Mouse (Mus musculus) hindbrain, embryonic 12.5 days (tissue): ENCODE results near the gene Kif13a. TPM values are rescaled to one million over a fixed set of nuclear protein-coding genes. Genes with fewer than 3 reads are reported as not detected.

Experiments used
- ATAC-seq: fragments of 200-750 bp; cut with Nextera tagmentation; 2 replicates; pipeline ENCODE4 v1.8.0; 2017; ENCODE audit warnings: moderate TSS enrichment; ENCODE audit not compliant: low FRiP score
- H3K27ac ChIP-seq: fragments of 300-500 bp; sonication (generic); 2 replicates; pipeline ENCODE4 v1.5.1; 2016; ENCODE audit warnings: mild to moderate bottlenecking
- H3K27me3 ChIP-seq: fragments of 300-500 bp; sonication (generic); 2 replicates; pipeline ENCODE4 v1.6.1; 2016; ENCODE audit warnings: mild to moderate bottlenecking
- H3K36me3 ChIP-seq: fragments of 300-500 bp; sonication (generic); 2 replicates; pipeline ENCODE4 v1.6.1; 2016; ENCODE audit warnings: mild to moderate bottlenecking
- H3K4me1 ChIP-seq: fragments of 300-500 bp; sonication (generic); 2 replicates; pipeline ENCODE4 v1.6.1; 2016
- H3K4me2 ChIP-seq: fragments of 300-500 bp; sonication (generic); replicated peaks from 2 replicates; pipeline ENCODE4 v1.6.1; 2016; ENCODE audit warnings: mild to moderate bottlenecking
- H3K4me3 ChIP-seq: fragments of 300-500 bp; sonication (generic); 2 replicates; pipeline ENCODE4 v1.5.1; 2016; ENCODE audit warnings: mild to moderate bottlenecking
- H3K9ac ChIP-seq: fragments of 300-500 bp; sonication (generic); 2 replicates; pipeline ENCODE4 v1.6.1; 2016; ENCODE audit warnings: mild to moderate bottlenecking, moderate library complexity
- H3K9me3 ChIP-seq: fragments of 300-500 bp; sonication (generic); replicated peaks from 2 replicates; pipeline ENCODE4 v1.6.1; 2016; ENCODE audit warnings: mild to moderate bottlenecking
- WGBS: fragments of 180-500 bp; shearing (Covaris S2); methylation state at CpG from one replicate; pipeline ENCODE4 v1.1.7; 2016; 5-methylcytosine and 5-hydroxymethylcytosine counted together
- polyA plus RNA-seq: library from polyadenylated mRNA; unstranded; fragments of >200 nt; fragmentation: Nextera tagmentation; extraction: Ambion mirVana; gene quantifications from 2 replicates; pipeline ENCODE4 v1.2.1, GENCODE M21; 2016

Gene Kif13a
- polyA plus RNA-seq, 1 experiment from 2014 or later, result 22.3 TPM

- Histone ChIP-seq H3K4me3 (no peak overlapping the region), H3K4me2 (peak overlapping the region; percentile 15; the same call in 1 of the 2 replicates), H3K27ac (peak overlapping the region; percentile 55; the same call in 1 of the 2 replicates), H3K27me3 (no peaks in the 10 kb centered on the region), H3K9me3 (no peaks in the 10 kb centered on the region), H3K36me3 (peaks cover 24% of the 10 kb centered on the region), H3K4me1 (peaks cover 10% of the 10 kb centered on the region), H3K9ac (no peak overlapping the region)
- WGBS, result 62% methylated on average over 8 of the region's 8 CpGs
- no peak for ATAC-seq
These were observed 110.4 kb downstream of the Kif13a start for GRCm38 (mm10) chr13:46819202-46819728.

- Histone ChIP-seq H3K27ac (no peak overlapping the region), H3K4me3 (no peak overlapping the region), H3K9ac (no peak overlapping the region), H3K36me3 (peaks cover 23% of the 10 kb centered on the region), H3K27me3 (no peaks in the 10 kb centered on the region), H3K4me1 (peaks cover 10% of the 10 kb centered on the region), H3K9me3 (no peaks in the 10 kb centered on the region), H3K4me2 (no peak overlapping the region)
- no peak for ATAC-seq
- WGBS, result 87% methylated on average over 9 of the region's 9 CpGs
These were observed 111.3 kb downstream of the Kif13a start for GRCm38 (mm10) chr13:46818374-46818773.

- Histone ChIP-seq H3K4me1 (no peaks in the 10 kb centered on the region), H3K4me3 (no peak overlapping the region), H3K9ac (no peak overlapping the region), H3K36me3 (peaks cover 54% of the 10 kb centered on the region), H3K27ac (no peak overlapping the region), H3K27me3 (no peaks in the 10 kb centered on the region), H3K9me3 (no peaks in the 10 kb centered on the region), H3K4me2 (no peak overlapping the region)
- 92% methylated on average over 15 of the region's 15 CpGs for WGBS
- ATAC-seq, result no peak
These were observed 117.0 kb downstream of the Kif13a start for GRCm38 (mm10) chr13:46812648-46813184.

- Histone ChIP-seq H3K27me3 (no peaks in the 10 kb centered on the region), H3K9ac (no peak overlapping the region), H3K4me3 (no peak overlapping the region), H3K4me1 (no peaks in the 10 kb centered on the region), H3K4me2 (no peak overlapping the region), H3K36me3 (peaks cover 62% of the 10 kb centered on the region), H3K9me3 (no peaks in the 10 kb centered on the region), H3K27ac (no peak overlapping the region)
- ATAC-seq, result no peak
- 72% methylated on average over 9 of the region's 9 CpGs for WGBS
These were observed 118.0 kb downstream of the Kif13a start for GRCm38 (mm10) chr13:46811696-46812095.

- H3K27me3 ChIP-seq, result no peaks in the 10 kb centered on the region
- 96% methylated on average over 17 of the region's 17 CpGs for WGBS
- no peak for ATAC-seq
- no peaks in the 10 kb centered on the region for H3K9me3 ChIP-seq
- no peak overlapping the region for H3K9ac ChIP-seq
- no peaks in the 10 kb centered on the region for H3K4me1 ChIP-seq
- no peak overlapping the region for H3K4me2 ChIP-seq
- H3K4me3 ChIP-seq, result no peak overlapping the region
- H3K36me3 ChIP-seq, result peaks cover 58% of the 10 kb centered on the region
- no peak overlapping the region for H3K27ac ChIP-seq
These were observed 119.1 kb downstream of the Kif13a start for GRCm38 (mm10) chr13:46810613-46811012.

- H3K27me3 ChIP-seq, result no peaks in the 10 kb centered on the region
- 90% methylated on average over 12 of the region's 12 CpGs for WGBS
- peaks cover 57% of the 10 kb centered on the region for H3K36me3 ChIP-seq
- no peaks in the 10 kb centered on the region for H3K4me1 ChIP-seq
- no peak overlapping the region for H3K27ac ChIP-seq
- no peak overlapping the region for H3K4me2 ChIP-seq
- no peak for ATAC-seq
- H3K9me3 ChIP-seq, result no peaks in the 10 kb centered on the region
- no peak overlapping the region for H3K9ac ChIP-seq
- H3K4me3 ChIP-seq, result no peak overlapping the region
These were observed 119.6 kb downstream of the Kif13a start for GRCm38 (mm10) chr13:46810098-46810497.

- H3K36me3 ChIP-seq, result peaks cover 44% of the 10 kb centered on the region
- H3K9me3 ChIP-seq, result no peaks in the 10 kb centered on the region
- H3K4me3 ChIP-seq, result no peak overlapping the region
- no peak overlapping the region for H3K27ac ChIP-seq
- H3K4me1 ChIP-seq, result no peaks in the 10 kb centered on the region
- no peak overlapping the region for H3K4me2 ChIP-seq
- ATAC-seq, result no peak
- H3K27me3 ChIP-seq, result no peaks in the 10 kb centered on the region
- WGBS, result 94% methylated on average over 11 of the region's 11 CpGs
- H3K9ac ChIP-seq, result no peak overlapping the region
These were observed 121.8 kb downstream of the Kif13a start for GRCm38 (mm10) chr13:46807901-46808300.

GRCm38 (mm10) chr13:46801196-46801595 lies 128.5 kb downstream of the Kif13a start:
- Histone ChIP-seq H3K27me3 (no peaks in the 10 kb centered on the region), H3K4me1 (no peaks in the 10 kb centered on the region), H3K9ac (no peak overlapping the region), H3K36me3 (peaks cover 23% of the 10 kb centered on the region), H3K27ac (no peak overlapping the region), H3K4me3 (no peak overlapping the region), H3K4me2 (no peak overlapping the region), H3K9me3 (no peaks in the 10 kb centered on the region)
- WGBS, result 95% methylated on average over 13 of the region's 13 CpGs
- ATAC-seq, result no peak

- no peak overlapping the region for H3K4me3 ChIP-seq
- no peak overlapping the region for H3K4me2 ChIP-seq
- 41% methylated on average over 4 of the region's 4 CpGs for WGBS
- ATAC-seq, result no peak
- H3K9me3 ChIP-seq, result no peaks in the 10 kb centered on the region
- peaks cover 43% of the 10 kb centered on the region for H3K36me3 ChIP-seq
- no peaks in the 10 kb centered on the region for H3K27me3 ChIP-seq
- no peak overlapping the region for H3K9ac ChIP-seq
- no peak overlapping the region for H3K27ac ChIP-seq
- no peaks in the 10 kb centered on the region for H3K4me1 ChIP-seq
These were observed 131.5 kb downstream of the Kif13a start for GRCm38 (mm10) chr13:46798156-46798555.

- H3K36me3 ChIP-seq, result peaks cover 45% of the 10 kb centered on the region
- 90% methylated on average over 1 of the region's 1 CpGs for WGBS
These were observed 133.3 kb downstream of the Kif13a start for GRCm38 (mm10) chr13:46796381-46796780.

GRCm38 (mm10) chr13:46793824-46794223 lies 135.8 kb downstream of the Kif13a start:
- WGBS, result 79% methylated on average over 13 of the region's 13 CpGs
- Histone ChIP-seq H3K27ac (no peak overlapping the region), H3K4me1 (no peaks in the 10 kb centered on the region), H3K4me3 (no peak overlapping the region), H3K27me3 (no peaks in the 10 kb centered on the region), H3K36me3 (peaks cover 46% of the 10 kb centered on the region), H3K9ac (no peak overlapping the region), H3K9me3 (no peaks in the 10 kb centered on the region), H3K4me2 (no peak overlapping the region)
- ATAC-seq, result no peak

More at GRCm38 (mm10) chr13:46796381-46796780, 133.3 kb downstream of the Kif13a start:
- H3K4me3 ChIP-seq, result no peak overlapping the region
- no peak overlapping the region for H3K4me2 ChIP-seq
- no peaks in the 10 kb centered on the region for H3K9me3 ChIP-seq
- H3K4me1 ChIP-seq, result no peaks in the 10 kb centered on the region
- H3K27me3 ChIP-seq, result no peaks in the 10 kb centered on the region
- H3K9ac ChIP-seq, result no peak overlapping the region
- no peak overlapping the region for H3K27ac ChIP-seq
- ATAC-seq, result no peak

GRCm38 (mm10) chr13:46788452-46788851 lies 141.2 kb downstream of the Kif13a start:
- 88% methylated on average over 8 of the region's 8 CpGs for WGBS
- H3K27me3 ChIP-seq, result no peaks in the 10 kb centered on the region
- H3K9me3 ChIP-seq, result no peaks in the 10 kb centered on the region
- no peak overlapping the region for H3K4me2 ChIP-seq
- peaks cover 51% of the 10 kb centered on the region for H3K36me3 ChIP-seq
- H3K4me1 ChIP-seq, result no peaks in the 10 kb centered on the region
- no peak overlapping the region for H3K4me3 ChIP-seq
- no peak overlapping the region for H3K9ac ChIP-seq
- no peak for ATAC-seq
- H3K27ac ChIP-seq, result no peak overlapping the region

GRCm38 (mm10) chr13:46786836-46787235 lies 142.8 kb downstream of the Kif13a start:
- 97% methylated on average over 2 of the region's 2 CpGs for WGBS
- Histone ChIP-seq H3K36me3 (peaks cover 38% of the 10 kb centered on the region), H3K4me1 (no peaks in the 10 kb centered on the region), H3K9me3 (no peaks in the 10 kb centered on the region), H3K4me3 (no peak overlapping the region), H3K4me2 (no peak overlapping the region), H3K9ac (no peak overlapping the region), H3K27me3 (no peaks in the 10 kb centered on the region), H3K27ac (no peak overlapping the region)
- no peak for ATAC-seq
